Mouse (Mus musculus): Measurements from ENCODE around the gene Pacs2. TPM values are rescaled to one million over a fixed set of nuclear protein-coding genes. Genes with fewer than 3 reads are reported as not detected.

Gene Pacs2
- polyA plus RNA-seq, 1 experiment = 90.3 TPM

- Histone ChIP-seq H3K4me1 (ENCODE audit: control insufficient read depth, insufficient read depth, low read length) (no peaks in the 10 kb centered on the region), H3K4me3 (ENCODE audit: insufficient read depth, low read length) (no peak overlapping the region), H3K27ac (ENCODE audit: insufficient read depth, low read length) (no peak overlapping the region)
- TF ChIP-seq CTCF (IDR thresholded peaks at IDR 0.05; ENCODE audit: extremely low read depth, insufficient read depth, low read length) = no peak
- no peak for TF ChIP-seq POLR2A (IDR thresholded peaks at IDR 0.05; ENCODE audit: extremely low read depth, insufficient read depth, low read length)
These were observed 74.8 kb downstream of the Pacs2 start for GRCm38 (mm10) chr12:113089107-113089506.

GRCm38 (mm10) chr12:113090053-113090452, 75.7 kb downstream of the Pacs2 start:
- Histone ChIP-seq H3K4me1 (ENCODE audit: control insufficient read depth, insufficient read depth, low read length) (no peaks in the 10 kb centered on the region), H3K27ac (ENCODE audit: insufficient read depth, low read length) (no peak overlapping the region), H3K4me3 (ENCODE audit: insufficient read depth, low read length) (no peak overlapping the region)
- TF ChIP-seq CTCF (IDR thresholded peaks at IDR 0.05; ENCODE audit: extremely low read depth, insufficient read depth, low read length) (no peak), POLR2A (IDR thresholded peaks at IDR 0.05; ENCODE audit: extremely low read depth, insufficient read depth, low read length) (no peak)

GRCm38 (mm10) chr12:113097040-113097439, 82.7 kb downstream of the Pacs2 start:
- peak overlapping the region; percentile 93; the same call in 1 of the 2 replicates for H3K4me3 ChIP-seq (ENCODE audit: insufficient read depth, low read length)
- TF ChIP-seq CTCF (IDR thresholded peaks at IDR 0.05; ENCODE audit: extremely low read depth, insufficient read depth, low read length) = no peak
- TF ChIP-seq POLR2A (IDR thresholded peaks at IDR 0.05; ENCODE audit: extremely low read depth, insufficient read depth, low read length) = no peak
- no peak overlapping the region for H3K27ac ChIP-seq (ENCODE audit: insufficient read depth, low read length)
- H3K4me1 ChIP-seq (ENCODE audit: control insufficient read depth, insufficient read depth, low read length) = peaks cover 9% of the 10 kb centered on the region

GRCm38 (mm10) chr12:113097749-113098281, 83.5 kb downstream of the Pacs2 start, which contains the start of gene Mta1:
TSS of gene Mta1 (plus strand) at chr12:113098278.
- Histone ChIP-seq H3K4me3 (ENCODE audit: insufficient read depth, low read length) (peak within 1 kb of the TSS; percentile 93), H3K4me1 (ENCODE audit: control insufficient read depth, insufficient read depth, low read length) (peaks cover 12% of the 10 kb centered on the region), H3K27ac (ENCODE audit: insufficient read depth, low read length) (peak within 1 kb of the TSS; percentile 99)
- TF ChIP-seq POLR2A (IDR thresholded peaks at IDR 0.05; ENCODE audit: extremely low read depth, insufficient read depth, low read length) (no peak), CTCF (IDR thresholded peaks at IDR 0.05; ENCODE audit: extremely low read depth, insufficient read depth, low read length) (no peak)

GRCm38 (mm10) chr12:113098530-113099151, 84.3 kb downstream of the Pacs2 start:
- peak overlapping the region; percentile 93 for H3K4me3 ChIP-seq (ENCODE audit: insufficient read depth, low read length)
- peak overlapping the region; percentile 41; the same call in 1 of the 2 replicates for H3K27ac ChIP-seq (ENCODE audit: insufficient read depth, low read length)
- H3K4me1 ChIP-seq (ENCODE audit: control insufficient read depth, insufficient read depth, low read length) = peaks cover 12% of the 10 kb centered on the region
- TF ChIP-seq POLR2A (IDR thresholded peaks at IDR 0.05; ENCODE audit: extremely low read depth, insufficient read depth, low read length) (no peak), CTCF (IDR thresholded peaks at IDR 0.05; ENCODE audit: extremely low read depth, insufficient read depth, low read length) (no peak)

GRCm38 (mm10) chr12:113099470-113100237, 85.3 kb downstream of the Pacs2 start:
- H3K27ac ChIP-seq (ENCODE audit: insufficient read depth, low read length) = peak overlapping the region; percentile 19; the same call in 1 of the 2 replicates
- peaks cover 12% of the 10 kb centered on the region for H3K4me1 ChIP-seq (ENCODE audit: control insufficient read depth, insufficient read depth, low read length)
- peak overlapping the region; percentile 93 for H3K4me3 ChIP-seq (ENCODE audit: insufficient read depth, low read length)
- TF ChIP-seq POLR2A (IDR thresholded peaks at IDR 0.05; ENCODE audit: extremely low read depth, insufficient read depth, low read length) (no peak), CTCF (IDR thresholded peaks at IDR 0.05; ENCODE audit: extremely low read depth, insufficient read depth, low read length) (no peak)

GRCm38 (mm10) chr12:113100448-113101076, 86.3 kb downstream of the Pacs2 start:
- peaks cover 12% of the 10 kb centered on the region for H3K4me1 ChIP-seq (ENCODE audit: control insufficient read depth, insufficient read depth, low read length)
- no peak overlapping the region for H3K27ac ChIP-seq (ENCODE audit: insufficient read depth, low read length)
- TF ChIP-seq CTCF (IDR thresholded peaks at IDR 0.05; ENCODE audit: extremely low read depth, insufficient read depth, low read length) (no peak), POLR2A (IDR thresholded peaks at IDR 0.05; ENCODE audit: extremely low read depth, insufficient read depth, low read length) (no peak)
- H3K4me3 ChIP-seq (ENCODE audit: insufficient read depth, low read length) = no peak overlapping the region

GRCm38 (mm10) chr12:113101251-113101960, 87.1 kb downstream of the Pacs2 start:
- TF ChIP-seq CTCF (IDR thresholded peaks at IDR 0.05; ENCODE audit: extremely low read depth, insufficient read depth, low read length) (no peak), POLR2A (IDR thresholded peaks at IDR 0.05; ENCODE audit: extremely low read depth, insufficient read depth, low read length) (no peak)
- Histone ChIP-seq H3K4me3 (ENCODE audit: insufficient read depth, low read length) (no peak overlapping the region), H3K4me1 (ENCODE audit: control insufficient read depth, insufficient read depth, low read length) (peaks cover 12% of the 10 kb centered on the region), H3K27ac (ENCODE audit: insufficient read depth, low read length) (no peak overlapping the region; the same call in 1 of the 2 replicates)

GRCm38 (mm10) chr12:113102461-113102860, 88.2 kb downstream of the Pacs2 start:
- TF ChIP-seq POLR2A (IDR thresholded peaks at IDR 0.05; ENCODE audit: extremely low read depth, insufficient read depth, low read length) (no peak), CTCF (IDR thresholded peaks at IDR 0.05; ENCODE audit: extremely low read depth, insufficient read depth, low read length) (peak; percentile 61)
- peaks cover 15% of the 10 kb centered on the region for H3K4me1 ChIP-seq (ENCODE audit: control insufficient read depth, insufficient read depth, low read length)
- no peak overlapping the region for H3K27ac ChIP-seq (ENCODE audit: insufficient read depth, low read length)
- no peak overlapping the region for H3K4me3 ChIP-seq (ENCODE audit: insufficient read depth, low read length)
